Mouse (Mus musculus) Muller cell, postnatal 12 days (primary cell): ENCODE measurements around the gene Nacad.

Source experiments
- DNase-seq: peaks from one replicate; pipeline ENCODE4 v3.0.0-alpha.2; 2015; ENCODE audit errors: inconsistent ontology term

Gene Nacad

GRCm38 (mm10) chr11:6581560-6581959 lies 24.3 kb downstream of the Nacad start:
- no peak for DNase-seq

DNA sequence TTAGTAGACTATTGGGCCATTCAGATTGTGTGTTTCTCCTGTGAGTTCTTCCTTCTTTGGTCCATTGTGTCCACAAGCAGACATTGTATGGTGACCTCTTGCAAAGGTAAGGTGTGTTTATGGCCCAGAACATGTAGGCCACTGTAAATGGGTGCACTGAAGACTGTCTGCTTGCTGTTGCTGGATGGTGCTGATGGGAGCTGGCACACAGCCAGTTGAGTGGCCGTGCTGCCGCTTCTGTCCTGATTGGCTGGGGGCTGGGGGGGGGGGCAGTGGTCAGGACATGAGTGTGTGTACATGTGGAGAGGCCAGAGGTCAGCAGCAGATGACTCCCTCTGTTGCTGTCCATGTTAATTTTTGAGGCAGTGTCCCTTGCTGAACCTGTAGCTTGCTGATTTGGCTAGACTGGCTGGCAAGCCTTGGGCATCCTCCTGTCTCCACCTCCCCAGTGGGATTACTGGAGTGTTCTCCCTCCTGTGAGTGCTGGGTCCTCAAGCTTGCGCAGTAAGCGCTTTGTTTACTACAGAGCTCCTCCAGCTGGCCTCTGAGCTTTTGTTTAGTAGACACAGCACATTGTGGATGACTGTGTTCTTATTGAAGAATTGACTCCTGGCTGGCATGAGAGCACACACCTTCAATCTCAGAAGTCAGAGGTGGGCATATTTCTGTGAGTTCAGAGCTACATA lies 25.6 kb downstream of the Nacad start:
- peak; percentile 23 for DNase-seq

- DNase-seq: no peak
These were observed 26.5 kb downstream of the Nacad start for GRCm38 (mm10) chr11:6579361-6579760.

GRCm38 (mm10) chr11:6576151-6576550 lies 29.7 kb downstream of the Nacad start:
- no peak for DNase-seq

DNA sequence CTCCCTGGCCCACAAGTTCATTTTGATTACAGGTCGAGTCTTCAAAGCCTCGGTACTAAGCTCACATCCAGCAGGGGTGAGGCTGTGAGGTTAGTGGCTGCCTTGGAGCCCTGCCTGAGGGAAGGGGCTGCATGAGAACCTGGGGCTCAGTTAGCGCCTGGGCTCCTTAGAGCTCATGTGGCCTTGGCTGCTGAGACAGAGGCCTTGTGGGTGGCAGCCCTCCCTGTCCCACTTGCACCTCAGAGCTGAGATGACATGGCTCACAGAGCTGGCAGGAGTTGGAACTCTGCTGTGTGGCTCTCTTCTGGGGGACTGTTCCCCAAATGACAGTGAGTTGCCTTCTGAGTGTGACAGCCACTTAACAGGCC lies 36.5 kb downstream of the Nacad start:
- DNase-seq: no peak

DNA sequence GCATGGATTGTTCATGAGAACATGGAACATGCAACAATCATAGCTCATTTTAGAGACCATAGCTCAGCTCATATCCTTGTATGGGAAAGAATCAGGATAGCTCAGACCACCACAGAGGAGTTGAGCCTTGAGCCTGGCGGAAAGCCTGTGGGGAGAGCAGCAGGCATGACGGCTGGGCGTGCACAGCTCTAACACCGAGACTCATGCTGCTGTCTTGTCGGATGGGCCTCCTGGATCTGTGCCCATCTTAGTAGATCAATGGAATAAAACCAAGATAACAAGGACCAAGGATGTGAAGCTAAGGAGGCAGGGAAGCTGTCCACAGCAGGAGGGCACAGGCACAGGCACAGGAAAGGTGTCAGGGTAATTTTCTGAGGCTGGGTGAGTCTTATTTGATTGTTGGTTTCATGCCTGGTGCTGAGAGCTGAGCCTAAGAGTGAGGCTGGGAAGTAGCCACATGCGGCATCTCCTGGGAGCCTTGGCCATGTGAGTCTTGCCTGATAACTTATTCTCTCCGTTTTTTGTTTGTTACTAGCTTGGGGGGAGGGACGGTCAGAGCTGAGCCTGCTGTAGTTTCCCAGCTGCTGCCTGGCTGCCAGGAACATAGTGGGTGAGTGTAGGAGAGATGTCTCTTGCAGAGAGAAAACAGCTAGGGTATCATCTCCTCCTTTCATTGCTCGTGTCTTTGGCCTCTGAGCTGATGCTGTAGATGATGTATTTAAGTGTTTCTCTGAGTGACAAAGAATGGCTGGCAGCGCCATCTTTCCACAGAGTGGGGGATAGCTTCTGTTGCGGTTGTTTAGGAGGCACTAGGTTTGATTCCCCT lies 37.1 kb downstream of the Nacad start:
- DNase-seq: peak; percentile 20

GRCm38 (mm10) chr11:6567951-6568350 lies 37.9 kb downstream of the Nacad start:
- no peak for DNase-seq

- no peak for DNase-seq
These were observed 39.4 kb downstream of the Nacad start for GRCm38 (mm10) chr11:6566496-6566895.

- DNase-seq: no peak
These were observed 42.7 kb downstream of the Nacad start for GRCm38 (mm10) chr11:6563201-6563600.

DNA sequence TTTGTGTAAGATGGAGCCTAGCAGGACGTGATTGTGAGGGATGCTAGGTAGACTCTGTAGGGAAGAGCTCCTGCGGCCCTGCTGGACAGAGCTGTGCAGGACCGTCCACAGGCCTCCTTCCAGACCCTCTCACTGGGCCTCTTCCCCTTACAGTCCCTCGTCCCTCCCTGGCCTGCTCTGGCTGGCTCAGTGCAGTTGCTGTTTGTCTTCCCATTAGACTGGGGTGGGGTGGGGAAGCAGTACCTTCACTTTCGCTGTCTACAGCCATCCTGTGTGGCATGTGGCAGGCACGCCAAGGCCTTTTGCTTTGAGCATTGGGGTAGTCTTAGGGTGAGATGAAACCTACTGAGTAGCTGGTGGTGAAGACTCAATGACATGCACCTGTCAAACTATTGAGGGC lies 43.5 kb downstream of the Nacad start:
- DNase-seq: no peak

DNA sequence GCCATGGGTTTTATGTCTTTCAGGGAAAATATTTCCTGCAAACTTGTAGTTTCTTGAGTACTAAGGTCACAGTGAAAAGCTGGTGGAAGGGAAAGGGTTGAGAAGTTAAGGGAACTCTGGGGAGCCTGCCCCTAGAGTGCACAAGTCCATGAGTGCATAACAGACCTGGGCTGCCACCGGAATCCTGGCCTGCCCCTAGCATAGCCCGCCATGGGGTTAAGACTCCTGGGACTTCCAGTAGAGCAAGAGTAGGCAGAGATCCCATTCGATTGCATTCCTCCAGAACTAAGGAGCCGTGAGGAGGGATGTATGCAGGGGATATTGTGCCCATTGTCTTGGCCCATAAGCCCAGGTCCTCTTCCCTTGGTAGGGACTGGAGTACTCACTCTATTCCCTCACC lies 44.4 kb downstream of the Nacad start:
- no peak for DNase-seq

DNA sequence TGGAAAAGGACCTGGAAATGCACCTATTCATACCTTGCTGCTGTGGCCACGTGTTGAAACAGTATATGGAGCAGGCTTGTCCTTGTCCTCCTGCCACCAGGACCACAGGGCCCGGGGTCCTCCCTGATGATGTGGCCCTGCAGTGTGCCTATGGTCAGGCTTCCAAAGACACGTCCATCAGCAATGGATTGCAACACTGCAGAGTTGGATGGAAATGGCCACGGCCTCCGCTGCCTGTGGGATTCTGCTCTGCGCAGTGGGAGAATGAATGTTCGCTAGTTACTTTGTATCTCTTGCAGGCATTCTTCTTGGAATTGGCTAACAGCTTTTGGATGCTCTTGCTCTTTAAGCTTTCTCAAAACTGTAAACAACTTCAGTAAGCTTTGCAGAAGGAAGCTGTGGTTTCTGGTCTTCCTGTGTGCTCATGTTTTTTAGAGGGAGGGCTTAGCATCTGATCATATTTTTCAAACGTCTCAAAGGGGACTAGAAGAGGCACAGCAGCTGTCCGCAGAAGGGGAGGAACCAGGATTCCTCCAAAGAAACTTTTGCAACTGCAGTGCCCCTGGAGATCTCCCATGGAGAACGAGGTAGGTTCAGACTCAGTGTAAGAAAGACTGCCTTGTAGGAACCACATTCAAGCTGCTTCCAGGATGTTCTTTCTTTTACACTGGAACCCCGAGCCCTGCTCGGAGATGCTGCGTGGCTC lies 45.0 kb downstream of the Nacad start:
- no peak for DNase-seq

DNA sequence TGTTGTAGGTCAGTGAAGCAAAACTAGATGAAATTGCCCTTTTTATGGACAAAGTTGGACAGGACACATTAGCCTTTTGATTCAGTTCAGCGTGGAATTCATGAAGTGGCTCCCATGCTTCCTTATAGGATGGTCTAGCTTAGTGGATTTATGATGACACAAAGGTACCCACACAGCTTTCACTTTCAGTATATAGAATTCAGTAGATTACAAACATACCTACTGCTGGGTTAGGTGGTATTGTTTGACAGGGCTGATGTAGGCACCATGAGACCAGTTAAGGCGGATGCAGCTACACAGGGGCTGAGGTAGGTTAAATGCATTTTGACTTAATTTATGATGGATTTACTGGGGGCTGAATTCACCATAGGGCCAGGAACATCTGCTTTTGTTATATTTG lies 45.9 kb downstream of the Nacad start:
- DNase-seq: no peak

DNA sequence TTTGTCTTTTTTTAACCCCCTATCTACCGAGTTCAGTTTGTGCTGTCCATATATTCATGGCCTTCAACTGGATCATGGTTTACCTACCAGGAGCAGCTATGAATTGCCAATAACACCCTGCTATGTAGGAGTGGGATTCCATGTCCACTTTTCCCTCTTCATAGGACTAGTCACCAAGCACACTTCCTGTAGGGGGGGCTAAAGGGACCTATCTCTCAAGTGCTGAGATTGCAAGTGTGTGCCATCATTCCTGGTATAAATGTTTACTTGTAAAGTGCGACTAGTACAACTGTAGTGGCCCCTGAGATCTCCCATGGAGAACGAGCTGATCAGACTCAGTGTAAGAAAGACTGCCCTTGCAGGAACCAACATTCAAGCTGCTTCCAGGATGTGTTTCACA lies 47.6 kb downstream of the Nacad start:
- no peak for DNase-seq

- DNase-seq: no peak
These were observed 55.7 kb downstream of the Nacad start for GRCm38 (mm10) chr11:6550201-6550600.

DNA sequence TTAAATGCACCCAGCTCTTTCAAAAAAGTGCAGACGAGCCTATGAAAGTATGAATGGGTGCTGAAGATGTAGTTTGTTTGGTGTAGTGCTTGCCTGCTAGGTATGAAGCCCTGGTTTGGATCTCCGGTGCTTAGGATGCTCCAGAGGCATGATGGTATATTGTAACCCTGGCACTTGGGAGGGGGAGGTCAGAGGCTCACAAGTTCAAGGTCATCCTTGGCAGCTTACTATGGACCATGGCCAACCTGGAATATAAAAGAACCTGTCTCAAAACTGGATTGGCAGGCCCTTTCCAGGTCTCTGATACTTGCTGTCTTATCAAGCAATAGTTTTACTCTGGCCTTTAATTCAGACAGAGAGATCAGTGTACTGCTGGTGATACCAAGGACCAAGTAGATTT lies 56.1 kb downstream of the Nacad start:
- DNase-seq: no peak
